Mouse (Mus musculus) heart, adult 11 months (tissue): ENCODE measurements around the gene Ctps2.

Source experiments
- DNase-seq: peaks from one replicate; pipeline ENCODE4 v3.0.0; 2022

The Ctps2 gene

GRCm38 (mm10) chrX:162900938-162901337, at the start of gene Ctps2:
Gene Ctps2 (plus strand): TSS chrX:162901238.
- DNase-seq: no peak

- DNase-seq: peak; percentile 87
Observed at GRCm38 (mm10) chrX:162868294-162868965, 32.6 kb upstream of the Ctps2 start.

GRCm38 (mm10) chrX:162871734-162872517, 29.1 kb upstream of the Ctps2 start:
- DNase-seq: peak; percentile 90

DNA sequence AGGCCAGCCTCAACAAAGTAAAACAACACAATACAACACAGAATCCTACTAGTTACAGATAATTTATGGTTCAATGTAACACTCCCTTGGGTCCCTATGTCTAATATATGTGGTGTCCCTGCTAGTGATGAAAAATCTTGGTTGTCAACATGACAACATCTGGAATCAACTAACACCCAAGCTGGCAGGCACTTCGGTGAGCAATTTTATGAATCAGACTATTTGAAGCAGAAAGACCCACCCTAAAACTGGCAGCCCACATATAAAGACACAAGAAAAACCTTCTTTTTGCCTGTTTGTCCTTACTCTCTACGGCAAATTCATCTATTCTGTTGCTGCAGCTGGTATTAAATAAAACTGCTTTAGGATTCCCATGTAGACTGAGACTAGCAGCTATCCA, 27.3 kb upstream of the Ctps2 start:
- DNase-seq: no peak

DNA sequence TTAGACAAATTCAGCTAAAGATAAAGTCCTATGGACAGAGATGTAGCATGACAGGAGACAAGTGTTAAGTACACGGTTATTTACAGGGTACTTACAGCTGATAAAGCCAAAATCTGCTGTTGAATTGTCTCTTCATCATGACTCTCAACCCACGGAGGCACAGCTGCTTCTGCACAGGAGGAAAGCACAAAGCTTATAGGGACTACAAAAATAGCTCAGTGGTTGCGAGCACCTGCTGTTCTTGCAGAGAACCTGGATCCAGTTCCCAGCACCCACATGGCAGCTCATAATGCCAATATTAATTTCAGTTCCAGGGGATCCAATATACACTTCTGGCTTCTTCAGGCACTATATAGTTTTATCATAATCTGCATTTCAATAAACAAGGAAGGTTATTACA, 22.8 kb upstream of the Ctps2 start:
- no peak for DNase-seq

DNA sequence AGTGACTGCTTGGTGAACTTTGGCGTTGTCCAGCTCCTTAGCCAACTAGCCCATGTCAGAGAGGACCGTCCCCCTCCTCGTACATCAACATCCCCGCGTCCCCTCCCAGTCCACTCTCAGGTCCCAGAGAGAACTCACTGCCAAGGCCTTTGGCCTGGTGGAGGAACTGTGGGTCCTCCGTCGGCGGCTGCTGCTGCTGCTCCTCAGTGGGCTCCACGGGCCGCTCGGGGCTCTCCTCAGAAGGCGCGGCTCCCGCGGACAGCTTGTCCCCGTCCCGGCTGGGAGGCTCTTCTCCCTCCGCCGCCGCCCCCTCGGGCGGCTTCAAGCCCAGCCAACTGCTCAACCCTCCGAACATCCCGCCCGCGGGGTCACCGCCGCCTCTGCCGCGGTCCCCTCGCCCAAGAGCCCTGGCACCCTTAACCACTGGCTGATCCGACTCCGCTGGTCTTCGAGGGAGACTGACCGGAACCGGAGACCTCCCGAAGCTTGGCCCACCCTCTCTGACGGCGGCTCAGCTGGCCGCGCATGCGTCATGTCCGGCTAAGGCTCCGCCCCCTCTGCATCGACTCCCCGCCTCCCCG, 13.0 kb upstream of the Ctps2 start, which contains the start of gene Syap1:
Gene Syap1, minus strand, starts transcription at position 517 of the 581 bp plus-strand sequence.
- DNase-seq: peak; percentile 98

- DNase-seq: peak; percentile 92
Observed at GRCm38 (mm10) chrX:162888575-162889223, 12.3 kb upstream of the Ctps2 start.

DNA sequence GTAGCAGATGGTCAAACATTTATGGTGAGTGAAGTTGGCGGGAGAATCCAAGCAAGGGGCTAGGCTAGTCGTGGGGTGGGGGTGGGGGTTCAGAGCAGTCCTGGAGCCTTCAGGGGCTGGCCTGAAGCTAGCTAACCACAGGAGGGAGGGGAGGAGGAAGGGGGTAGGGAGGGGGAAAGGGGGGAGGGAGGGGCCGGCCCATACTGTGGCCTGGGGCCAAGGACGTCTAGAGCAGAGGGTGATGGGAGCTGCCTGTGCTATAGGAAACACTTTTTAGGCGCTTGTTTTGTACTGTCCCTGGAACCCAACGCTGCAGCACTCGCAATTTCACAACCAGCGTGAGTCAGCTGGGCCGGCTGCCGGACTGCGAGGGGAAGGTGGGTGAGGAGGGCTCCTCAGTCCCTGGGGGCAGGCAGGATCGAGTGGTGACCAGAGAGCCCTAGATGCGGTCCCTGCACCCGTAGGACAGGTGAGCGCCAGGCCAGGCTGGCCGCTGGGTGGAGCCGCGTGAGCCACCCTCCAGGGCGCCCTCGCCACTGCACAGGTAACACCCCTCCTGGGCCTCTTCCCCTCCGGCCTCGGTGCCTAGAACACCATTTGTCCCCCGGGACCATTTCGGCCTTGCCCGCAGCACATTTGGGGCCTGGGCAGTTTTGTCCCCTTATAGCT, 467 bp downstream of the Ctps2 start:
- peak; percentile 96 for DNase-seq

DNA sequence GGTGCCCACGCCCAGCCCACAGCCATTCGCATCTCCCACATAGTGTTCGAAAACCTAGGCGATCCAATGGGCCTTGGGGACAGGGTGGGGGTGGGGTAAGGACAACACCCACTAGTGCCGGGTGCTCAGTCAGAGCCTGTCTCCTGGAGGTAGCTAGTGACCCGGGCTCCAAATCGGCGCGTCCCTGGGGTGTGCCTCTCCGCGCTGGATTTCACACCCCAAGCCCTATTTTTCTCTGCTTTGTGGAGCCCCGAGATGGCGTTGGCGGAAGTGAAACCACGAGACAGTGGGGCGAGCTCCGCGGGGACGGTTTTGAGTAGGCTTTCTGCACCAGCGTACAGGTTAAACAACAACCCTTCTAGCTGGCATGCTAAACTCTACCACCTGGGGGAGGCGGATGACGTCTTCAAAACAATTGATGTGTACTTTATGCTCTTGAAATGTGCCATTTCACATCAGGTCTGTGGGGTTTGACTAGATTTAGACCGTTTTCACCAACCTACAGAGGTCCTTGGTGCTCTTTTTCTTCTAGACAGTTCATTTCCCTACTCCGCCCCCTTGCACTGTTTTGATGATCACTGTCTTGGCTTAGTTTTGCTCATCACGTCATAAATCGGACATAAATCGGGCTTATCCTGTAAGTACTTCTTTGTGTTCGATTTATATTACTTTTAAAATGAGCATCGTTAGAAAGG, 1.1 kb downstream of the Ctps2 start:
- DNase-seq: peak; percentile 93

DNA sequence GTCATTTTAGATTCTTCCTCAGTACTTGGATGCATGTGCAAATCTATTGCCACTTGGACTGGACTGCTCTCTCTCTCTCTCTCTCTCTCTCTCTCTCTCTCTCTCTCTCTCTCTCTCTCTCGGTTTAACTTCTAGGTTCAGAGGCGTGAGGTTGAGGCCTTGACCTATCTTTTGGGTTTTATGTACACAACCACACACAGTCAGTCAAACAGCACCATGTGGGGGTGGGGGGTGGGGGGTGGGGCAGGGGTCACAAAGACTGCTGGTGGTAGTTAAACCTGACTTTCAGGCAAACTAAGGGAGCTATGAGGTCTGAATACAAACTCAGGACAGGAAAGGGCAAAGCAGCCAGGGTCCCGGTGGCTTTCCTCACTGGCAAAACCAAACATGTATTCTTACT, 6.5 kb downstream of the Ctps2 start:
- no peak for DNase-seq

GRCm38 (mm10) chrX:162913651-162914050, 12.6 kb downstream of the Ctps2 start:
- no peak for DNase-seq

- peak; percentile 48 for DNase-seq
Observed at GRCm38 (mm10) chrX:162915697-162916096, 14.7 kb downstream of the Ctps2 start.

- DNase-seq: no peak
Observed at GRCm38 (mm10) chrX:162921487-162922125, 20.6 kb downstream of the Ctps2 start.

GRCm38 (mm10) chrX:162931467-162931866, 30.4 kb downstream of the Ctps2 start:
- DNase-seq: peak; percentile 8

- DNase-seq: no peak
Observed at GRCm38 (mm10) chrX:162942027-162942426, 41.0 kb downstream of the Ctps2 start.

- DNase-seq: no peak
Observed at GRCm38 (mm10) chrX:162949811-162950439, 48.9 kb downstream of the Ctps2 start.

GRCm38 (mm10) chrX:162957921-162958320, 56.9 kb downstream of the Ctps2 start:
- no peak for DNase-seq

- DNase-seq: no peak
Observed at GRCm38 (mm10) chrX:162963840-162964239, 62.8 kb downstream of the Ctps2 start.

DNA sequence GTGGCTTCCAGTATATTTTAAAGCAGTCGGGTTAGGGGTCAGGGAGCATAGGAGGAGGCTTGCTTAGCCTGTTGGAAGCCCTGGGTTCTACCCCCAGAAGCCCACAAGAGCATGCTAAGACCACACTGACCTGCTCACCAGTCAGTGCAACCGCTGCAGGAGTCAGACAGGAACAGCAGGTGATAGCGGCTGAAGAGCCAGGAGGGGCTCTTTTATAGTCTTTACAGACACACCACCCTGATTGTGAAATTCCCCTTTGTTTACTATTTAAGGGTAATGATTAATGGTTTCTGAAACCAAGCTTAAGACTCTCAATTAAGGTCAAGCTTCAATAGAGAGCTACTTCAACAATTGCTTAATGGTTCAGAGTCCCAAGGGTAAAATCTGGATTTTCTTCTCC, 63.3 kb downstream of the Ctps2 start, which contains the start of gene S100g:
Gene S100g, minus strand, starts transcription at position 217 of the 400 bp plus-strand sequence.
- no peak for DNase-seq

DNA sequence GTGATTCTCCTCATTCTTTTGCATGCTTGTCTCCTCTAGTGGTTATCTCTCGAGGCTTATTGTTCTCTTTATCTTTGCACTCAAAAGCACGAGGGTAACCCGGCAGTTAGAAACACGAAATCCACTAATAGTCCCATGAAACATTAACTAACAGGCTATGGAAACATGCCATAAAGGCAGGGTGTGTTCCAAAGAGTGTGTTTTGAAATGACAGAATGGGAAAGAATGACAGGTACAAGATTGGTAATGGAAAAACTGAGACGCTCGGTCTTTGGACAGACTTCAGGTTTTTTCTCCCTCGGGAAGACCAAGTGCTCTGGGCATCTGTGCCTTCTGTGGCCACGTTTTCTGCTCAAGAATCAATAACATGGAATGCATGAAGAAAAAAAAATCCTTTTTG, 66.4 kb downstream of the Ctps2 start:
- no peak for DNase-seq

DNA sequence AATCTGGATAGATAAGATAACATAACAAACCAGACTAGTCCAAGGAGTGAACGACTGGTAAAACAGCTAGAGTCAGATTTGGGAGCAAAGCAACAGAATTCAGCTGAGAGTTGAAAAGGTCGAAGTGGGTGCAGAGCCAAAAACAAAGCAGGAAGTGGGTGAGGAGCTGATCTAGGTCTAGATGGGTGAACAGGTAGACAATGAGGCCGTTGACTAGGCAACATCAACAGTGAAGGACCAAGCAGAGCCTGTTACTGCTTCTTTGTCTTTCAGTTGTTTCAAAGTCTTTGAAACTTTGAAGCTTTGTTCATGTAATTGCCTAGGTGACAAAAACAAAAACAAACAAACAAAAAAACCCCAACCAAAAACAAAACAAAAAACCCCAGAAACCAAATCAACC, 75.2 kb downstream of the Ctps2 start:
- no peak for DNase-seq
